Mouse (Mus musculus): ENCODE measurements around the gene Dock8.
"Not testable (repeated sequence)": the region's sequence is repeated elsewhere in the genome, so short reads cannot be mapped to it uniquely, and the experiment has no call there.

The Dock8 gene

DNA sequence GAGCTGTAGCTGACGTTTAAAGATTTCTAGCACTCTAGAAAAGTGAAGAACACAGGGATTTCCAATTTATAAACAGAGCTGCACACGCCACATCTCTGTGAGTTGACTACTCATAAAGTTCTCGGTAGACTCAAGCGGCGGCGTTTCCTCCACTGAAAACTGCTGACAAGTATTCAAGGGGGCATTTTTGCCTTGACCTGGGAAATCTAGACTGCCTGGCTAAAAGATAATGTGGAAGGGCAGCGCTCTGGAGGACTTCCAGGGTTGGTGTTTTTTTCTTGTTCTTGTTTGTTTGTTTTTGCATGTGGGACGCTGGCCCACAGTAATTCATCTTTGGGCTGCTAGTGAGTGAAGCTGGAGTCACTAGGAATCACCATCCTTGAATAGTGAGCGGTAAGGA is 819 bp downstream of the Dock8 start:
- DNase-seq, result peak; percentile 26

DNA sequence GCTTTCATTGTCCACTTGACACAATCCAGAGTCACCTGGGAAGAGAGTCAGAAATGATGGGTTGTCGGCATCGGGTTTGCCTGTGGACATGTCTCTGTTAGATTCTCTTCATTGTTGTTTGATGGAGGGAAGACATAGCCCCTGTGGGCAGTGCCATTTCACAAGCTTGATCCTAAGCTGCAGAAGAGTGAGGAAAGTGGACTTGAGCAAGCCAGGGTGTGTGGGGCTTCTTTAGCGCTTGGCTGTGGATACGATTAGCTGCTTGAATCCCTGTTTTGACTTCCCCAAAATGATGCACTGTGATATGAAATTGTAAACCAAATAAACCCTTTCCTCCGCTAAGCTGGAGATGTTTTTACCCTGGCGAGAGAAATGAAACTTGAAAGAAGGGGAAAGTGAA is 2.7 kb downstream of the Dock8 start:
- DNase-seq, result no peak

DNA sequence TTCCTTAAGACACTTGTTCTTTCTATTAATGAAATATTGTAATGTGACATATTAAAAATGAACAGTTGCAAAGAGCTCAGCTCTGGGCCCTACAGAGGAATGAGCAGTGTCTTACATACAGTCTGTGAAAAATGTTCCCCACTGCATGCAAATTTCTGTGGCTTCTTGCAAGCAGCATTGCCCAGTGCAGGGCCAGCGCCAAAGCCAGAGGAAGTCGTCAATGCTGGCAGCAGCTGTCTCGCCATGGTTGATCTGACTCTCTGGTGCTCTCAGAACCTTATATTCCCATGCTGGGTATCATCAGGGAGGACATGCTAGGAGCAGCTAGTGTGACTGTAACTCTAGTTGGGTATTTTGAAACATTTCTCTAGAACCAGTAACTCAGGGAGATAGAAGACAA is 3.5 kb downstream of the Dock8 start:
- DNase-seq, result no peak

DNA sequence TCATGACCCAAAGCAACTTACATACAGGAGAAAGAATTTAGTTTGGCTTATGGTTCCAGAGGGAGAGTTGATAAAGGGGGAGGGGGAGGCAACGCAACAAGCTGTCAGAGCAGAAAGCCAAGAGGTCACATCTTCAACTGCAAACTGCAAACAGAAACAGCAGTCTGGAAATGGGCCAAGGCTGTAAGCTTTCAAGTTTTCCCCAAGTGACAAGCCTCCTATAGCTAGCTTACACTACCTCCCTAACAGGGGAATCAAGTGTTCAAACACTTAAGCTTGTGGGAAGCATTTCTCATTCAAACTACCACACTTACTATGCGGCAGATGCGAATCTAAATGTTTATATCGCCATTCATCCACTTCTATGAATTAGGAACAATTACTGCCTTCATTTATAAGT is 4.5 kb downstream of the Dock8 start:
- peak; percentile 48 for DNase-seq

DNA sequence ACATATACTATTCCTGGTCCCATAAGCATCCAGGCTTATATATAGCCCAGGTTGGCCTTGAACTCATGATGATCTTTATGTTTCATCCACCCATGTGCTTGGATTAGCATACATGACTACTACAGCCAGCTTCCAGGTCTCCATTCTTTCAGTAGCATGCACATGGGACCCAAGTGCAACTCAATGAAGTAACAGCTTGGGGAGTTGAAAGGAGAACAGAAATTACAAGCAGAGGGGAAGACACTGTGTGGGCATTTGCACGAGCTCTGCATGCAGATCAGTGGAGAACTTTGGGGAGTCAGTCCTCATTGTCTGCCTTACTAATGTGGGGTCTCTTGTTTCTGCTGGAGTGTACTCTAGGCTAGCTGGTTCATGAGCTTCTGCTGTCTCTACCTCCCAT is 7.4 kb downstream of the Dock8 start:
- DNase-seq, result no peak

DNA sequence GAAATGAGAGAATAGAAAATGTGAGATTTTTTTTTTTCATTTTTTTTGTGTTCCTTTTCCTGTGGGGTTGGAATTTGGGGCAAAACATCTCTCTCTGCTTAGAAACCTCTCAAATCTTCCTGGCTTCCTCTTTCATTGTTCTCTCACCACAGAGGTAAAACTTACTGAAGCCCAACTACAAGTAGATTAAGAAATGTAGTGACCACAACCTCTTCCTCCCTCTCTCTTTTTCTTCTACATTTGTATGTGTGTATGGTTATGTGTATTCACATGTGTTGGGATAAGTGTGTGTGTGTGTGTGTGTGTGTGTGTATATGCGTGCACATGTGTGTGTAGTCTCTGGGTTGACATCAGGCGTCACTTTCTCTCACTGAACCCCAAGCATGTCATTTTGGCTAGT is 9.2 kb downstream of the Dock8 start:
- no peak for DNase-seq

DNA sequence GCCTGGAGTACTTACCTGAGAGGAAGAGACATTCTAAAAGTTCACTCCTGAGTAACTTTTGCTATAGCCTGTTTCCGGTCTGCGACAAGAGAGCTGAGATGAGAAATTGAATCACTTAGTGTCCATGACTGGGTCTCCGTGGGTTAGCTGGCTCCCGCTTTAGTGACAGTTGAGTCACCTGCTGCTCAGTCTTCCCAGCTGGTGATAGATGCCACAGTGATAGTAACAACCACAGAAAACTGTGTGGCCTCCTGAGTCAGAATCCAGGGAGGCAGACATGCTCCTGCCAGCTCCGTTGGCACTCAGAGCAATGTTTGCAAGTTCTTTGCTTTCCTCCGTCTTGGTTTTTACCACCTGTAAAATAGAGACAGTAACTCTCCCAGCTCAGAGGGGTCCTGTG is 23.4 kb downstream of the Dock8 start:
- peak; percentile 23 for DNase-seq

DNA sequence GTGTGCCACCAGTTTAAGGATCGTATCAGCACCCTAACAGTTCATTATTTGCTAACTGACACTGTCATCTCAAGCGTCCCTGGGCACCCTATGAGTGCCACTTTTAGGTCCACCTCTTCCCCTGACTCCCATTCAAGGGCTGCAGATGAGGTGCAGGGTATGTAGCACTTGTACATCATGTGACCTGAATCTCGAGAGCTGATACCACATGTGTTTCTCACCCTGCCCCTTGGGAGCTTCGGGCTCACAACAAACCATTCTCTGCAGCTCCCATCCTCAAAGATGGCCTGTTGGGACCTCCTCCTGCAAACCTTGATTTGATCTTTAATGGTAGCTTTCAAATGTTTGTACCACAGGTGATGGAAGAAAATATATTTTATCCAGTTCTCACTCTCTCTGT is 32.4 kb downstream of the Dock8 start:
- no peak for DNase-seq

DNA sequence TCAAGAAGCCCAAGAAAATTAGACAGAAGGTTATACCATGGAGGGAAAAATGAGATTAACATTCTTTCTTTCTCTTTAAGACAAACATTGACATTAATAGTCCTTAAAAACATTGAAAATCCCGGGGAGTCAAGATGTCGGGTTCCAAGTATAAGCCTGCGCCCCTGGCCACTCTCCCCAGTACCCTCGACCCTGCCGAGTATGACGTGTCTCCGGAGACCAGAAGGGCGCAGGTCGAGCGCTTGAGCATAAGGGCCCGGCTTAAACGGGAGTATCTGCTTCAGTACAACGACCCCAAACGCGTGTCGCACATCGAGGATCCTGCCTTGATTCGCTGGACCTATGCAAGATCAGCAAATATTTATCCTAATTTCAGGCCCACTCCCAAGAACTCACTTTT is 33.7 kb downstream of the Dock8 start:
- DNase-seq, result not testable (repeated sequence)

DNA sequence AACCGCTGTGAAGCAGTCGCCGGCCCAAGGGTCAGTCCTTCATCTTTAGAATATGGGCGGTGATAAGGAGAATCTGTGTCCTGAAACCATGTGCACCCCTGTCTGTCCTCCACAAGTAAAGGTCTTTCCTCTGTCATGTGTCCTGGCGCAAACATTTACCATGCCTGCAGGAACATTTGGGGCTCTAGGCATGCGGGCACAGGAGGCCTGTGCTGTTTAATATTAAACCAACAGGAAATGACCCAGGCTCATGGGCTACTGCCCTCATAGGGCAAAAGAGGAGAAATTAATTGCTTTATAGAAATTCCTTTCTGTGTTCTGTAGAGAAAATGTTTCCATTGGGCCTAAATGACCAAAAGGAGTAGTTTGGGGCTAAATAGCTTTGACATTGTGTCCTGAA is 36.5 kb downstream of the Dock8 start:
- no peak for DNase-seq

DNA sequence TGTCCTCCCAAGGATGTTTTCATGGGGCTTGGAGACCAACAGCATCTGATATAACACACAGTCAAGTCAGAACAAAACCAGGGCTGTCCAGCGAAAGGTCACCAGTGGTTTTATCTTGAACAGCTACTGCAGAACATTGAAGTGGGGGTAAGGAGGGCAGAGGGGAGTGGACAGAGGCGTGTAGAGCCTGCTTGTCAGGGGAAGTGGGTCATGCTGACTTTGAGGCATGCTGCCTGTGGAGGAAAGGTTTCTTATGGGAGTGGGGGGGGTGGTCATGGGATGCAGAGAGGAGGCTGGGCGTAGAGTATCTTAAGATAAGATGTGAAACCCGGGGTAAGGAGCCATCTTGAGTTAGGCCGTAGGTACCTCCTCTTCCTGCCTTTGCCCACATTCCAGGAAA is 37.5 kb downstream of the Dock8 start:
- DNase-seq, result no peak

DNA sequence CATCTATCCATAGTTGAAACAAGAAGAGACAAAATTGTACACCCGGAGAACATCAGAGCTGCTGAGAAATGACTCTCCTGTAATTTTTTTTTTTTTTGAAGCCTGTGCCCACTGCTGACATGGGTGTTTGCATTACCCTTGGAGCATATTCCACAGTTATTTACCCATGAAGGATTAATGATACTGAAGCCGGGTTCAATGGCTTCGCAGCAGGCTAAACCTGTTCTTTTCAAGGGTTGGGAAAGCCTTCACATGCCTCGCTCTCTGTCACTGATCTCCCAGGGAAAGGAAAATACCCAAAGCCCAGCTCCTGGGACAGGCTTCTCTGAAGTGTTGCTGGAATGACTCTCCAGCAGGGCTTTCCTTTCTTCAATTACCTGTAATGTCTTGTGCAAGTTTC is 37.9 kb downstream of the Dock8 start:
- no peak for DNase-seq

DNA sequence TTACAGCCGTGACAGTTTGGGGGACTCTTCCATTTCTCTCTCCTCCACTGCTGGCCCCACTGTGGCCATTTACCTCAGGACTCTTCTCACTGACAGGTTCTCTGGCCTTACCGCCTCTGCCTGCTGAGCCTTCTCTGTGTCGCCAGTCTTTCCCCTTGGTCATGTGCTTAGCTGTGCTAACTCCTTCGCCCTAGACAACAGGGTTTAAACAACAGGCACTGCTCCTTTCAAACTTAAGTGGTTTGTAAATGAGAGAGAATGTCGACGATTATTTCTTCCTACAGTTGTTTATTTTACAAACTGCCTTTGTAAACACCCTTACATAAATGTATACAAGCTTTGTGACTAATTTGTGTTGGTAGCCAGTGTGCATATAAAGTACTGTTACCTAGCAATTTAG is 39.0 kb downstream of the Dock8 start:
- DNase-seq, result no peak

DNA sequence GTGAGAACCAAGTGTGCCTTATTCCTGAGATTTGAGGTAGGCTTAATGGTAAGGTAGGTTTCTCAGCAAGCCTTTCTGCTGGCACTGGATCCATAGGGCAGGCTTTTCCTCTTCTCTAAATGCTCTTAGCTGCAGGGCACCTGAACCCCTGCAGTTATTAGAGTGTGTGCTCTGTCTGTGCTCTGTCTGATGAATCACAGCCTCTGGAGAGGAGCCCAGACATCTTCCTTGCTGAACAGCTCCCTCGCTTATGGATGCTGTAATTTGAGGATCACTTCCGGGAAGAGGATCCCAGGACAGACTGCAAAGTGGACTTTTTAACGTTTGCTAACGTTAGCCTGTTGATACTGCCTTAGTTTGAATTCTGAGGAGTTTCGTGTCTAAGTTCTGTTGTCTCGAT is 41.9 kb downstream of the Dock8 start:
- DNase-seq, result no peak

DNA sequence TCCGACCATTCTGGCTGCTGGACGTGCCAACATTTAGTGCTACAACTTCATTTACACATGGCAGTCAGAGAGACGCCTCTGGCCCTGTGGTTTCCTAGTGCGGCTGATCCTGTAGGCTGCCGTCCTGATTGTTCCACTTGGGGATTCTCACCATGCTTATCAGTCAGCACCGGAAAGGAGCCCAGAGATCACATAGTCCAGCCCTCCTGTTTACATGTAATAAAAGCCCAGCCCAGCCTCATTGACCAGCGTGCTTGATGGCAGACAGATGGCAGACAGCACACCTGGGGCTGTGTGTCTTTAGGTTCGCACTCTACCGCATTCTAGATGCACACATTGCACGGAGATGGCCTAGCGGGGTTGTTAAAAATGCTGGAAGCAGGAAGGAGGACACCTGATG is 43.6 kb downstream of the Dock8 start:
- DNase-seq, result no peak

DNA sequence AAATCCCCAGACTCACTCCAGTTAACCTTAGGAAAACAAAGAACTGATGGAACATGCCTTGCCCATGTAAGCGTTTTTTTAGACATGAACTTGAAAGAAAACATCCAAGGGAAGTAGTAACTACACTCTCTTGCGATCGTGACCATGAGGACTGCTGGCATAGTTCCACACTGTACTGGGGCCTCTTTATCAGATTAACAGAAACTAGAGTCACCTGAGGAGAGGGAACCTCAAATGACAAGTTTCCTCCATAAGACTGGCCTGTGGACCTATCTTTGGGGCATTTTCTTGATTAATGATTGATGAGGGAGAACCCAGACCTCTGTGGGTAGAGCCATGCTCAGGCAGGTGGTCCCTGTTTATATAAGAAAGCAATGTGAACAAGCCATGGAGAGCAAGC is 44.7 kb downstream of the Dock8 start:
- no peak for DNase-seq

DNA sequence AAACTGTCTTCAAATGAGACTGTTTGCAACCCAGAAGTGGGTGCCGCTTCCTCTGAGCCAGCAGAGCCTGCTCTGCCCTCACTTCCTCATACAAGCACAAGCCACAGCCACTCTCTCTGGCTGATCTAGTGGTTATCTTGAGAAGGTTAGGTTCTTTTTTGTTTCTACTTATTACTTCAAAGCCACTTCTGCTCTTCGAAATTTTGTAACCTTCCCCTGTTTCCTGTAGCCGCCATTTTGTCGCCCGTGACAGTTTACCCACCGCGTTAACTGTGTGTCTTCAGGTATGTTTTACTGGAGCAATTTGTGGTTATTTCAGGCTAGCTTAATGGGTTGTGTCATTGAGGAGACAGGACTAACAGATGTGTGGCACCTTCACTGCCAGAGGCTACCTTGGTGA is 53.0 kb downstream of the Dock8 start:
- DNase-seq, result peak; percentile 82

DNA sequence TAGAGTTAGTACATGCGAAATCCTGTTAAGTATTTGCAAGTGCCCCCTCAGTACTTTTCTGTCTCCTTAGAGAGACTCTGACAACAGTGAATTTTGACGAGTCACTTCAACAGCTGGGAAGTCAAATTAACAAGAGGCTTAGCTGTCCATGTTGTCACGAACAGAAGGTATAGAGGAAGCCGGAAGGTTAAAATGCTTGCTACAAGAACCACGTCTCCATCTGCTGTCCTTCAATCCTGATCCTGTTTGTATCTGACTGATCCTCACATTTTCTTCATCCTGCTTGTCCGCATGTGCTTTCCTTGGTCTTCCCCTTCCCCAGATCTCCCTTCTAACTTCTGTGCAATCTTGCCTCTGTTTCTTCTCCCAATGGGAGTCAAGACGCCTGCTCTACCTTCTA is 53.8 kb downstream of the Dock8 start:
- DNase-seq, result peak; percentile 20

DNA sequence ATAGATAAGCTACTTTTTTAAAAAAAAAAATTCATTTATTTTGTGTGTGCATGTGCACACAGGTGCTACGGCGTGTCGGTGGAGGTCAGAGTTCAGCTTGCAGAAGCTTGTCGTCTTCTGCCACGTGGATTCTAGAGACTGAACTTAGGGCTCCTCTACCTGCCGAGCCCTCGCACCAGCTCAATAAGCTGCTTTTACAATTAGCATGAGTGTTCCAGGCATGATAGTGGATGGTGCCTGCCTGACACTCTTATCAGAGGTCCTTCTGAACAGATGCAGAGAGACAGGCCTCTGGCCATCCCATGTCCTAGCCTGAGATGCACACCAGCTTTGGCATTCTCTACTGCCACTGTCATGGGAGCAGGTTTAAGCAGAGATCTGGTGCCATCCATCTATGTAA is 55.7 kb downstream of the Dock8 start:
- no peak for DNase-seq

DNA sequence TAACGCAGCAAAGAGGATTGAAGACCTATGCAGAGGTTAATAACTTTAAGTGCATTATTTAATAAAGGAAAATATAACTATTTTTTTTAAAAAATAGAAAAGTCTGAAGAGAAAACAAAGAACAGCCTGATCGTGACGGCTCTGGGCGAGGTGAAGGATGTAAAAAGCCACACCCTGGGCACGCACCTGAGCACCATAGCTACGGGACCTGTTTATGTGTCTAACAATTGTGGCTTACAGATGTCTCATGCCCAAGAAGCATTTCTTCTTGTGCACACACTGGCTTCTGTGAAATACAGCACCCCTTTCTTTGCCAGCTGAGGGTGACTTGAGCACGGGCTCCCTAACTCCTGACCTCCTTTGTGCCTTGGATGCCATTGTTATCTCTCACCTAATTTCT is 56.2 kb downstream of the Dock8 start:
- no peak for DNase-seq

DNA sequence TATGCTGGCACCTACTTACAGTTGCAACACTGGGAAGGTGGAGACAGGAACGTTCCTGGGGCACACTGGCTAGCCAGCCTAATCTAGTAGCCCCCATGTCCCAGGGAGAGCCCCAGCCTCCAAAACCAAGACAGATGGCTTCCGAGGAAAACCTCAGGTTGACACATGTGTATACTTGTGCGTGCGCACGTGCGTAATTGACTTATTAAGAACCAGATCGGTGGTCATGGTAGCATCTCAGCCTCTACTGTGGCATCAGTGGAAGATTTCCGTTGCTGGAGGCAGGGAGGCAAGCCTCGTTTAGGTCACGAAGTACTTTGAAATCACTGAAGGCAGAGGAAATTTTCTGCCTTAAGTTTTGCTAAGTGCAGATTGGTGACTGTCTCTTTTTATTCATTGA is 56.9 kb downstream of the Dock8 start:
- DNase-seq, result no peak

DNA sequence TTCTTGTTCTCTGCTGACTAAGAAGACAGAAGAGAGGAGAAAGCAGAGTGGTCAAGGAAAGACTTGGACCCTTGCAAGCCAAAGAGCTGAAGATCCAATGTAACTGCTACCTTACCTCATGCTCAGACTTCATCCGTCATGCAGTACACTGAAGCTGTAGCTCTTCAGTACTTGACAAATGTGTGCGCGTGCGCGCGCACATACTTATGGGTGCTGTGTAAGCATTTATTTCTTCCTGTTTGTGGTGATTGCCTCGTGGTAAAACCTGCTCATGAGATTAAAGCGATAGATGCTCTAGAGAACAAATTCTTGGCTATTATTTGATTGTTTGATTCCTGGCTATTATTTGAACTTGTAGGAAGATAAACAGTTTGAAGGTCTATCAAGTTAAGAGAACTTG is 58.5 kb downstream of the Dock8 start:
- DNase-seq, result no peak

DNA sequence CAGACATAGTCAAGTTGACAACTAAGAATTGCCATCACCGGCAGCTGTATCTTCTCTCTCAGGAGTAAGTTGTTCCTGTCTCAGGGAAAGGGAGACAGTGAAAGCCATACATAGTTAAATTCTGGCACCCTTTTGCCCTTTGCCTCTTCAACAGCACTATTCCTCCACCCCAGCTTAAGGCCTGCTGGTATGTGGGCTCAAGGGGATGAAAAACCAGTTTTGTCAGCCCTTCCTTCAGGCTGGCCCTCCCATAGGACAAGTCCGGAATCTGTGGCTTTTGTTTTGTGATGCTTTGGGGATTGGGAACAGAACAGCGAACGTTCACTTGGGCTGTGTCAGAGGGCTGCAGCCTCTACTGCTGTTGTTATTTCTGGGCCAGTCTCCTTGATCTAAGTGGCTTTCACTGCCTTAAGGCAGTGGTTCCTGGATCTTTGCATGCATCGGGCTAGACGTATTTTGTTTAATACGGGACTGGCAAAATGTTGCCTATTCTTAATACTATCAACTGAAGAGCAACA is 60.6 kb downstream of the Dock8 start:
- DNase-seq, result no peak

DNA sequence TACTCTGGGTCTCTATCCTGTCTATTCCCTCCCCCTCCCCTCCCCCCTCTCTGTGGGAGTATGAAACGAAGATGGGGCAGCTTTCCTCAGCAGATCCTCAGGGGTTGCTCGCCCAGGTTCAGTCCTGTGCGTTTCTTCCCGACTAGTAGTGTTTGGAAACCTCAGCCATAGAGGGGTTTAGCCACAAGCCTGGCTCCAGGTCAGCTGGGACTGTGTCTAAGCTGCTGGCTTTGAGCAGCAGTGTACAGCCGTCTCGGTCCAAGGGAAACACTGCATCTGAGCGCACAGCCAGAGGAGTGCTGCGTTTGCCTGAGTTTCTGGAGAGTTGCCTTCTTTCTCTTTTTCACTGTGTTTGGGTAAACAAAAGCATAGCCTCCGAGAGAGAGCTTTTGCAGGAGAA is 61.0 kb downstream of the Dock8 start:
- DNase-seq, result no peak

DNA sequence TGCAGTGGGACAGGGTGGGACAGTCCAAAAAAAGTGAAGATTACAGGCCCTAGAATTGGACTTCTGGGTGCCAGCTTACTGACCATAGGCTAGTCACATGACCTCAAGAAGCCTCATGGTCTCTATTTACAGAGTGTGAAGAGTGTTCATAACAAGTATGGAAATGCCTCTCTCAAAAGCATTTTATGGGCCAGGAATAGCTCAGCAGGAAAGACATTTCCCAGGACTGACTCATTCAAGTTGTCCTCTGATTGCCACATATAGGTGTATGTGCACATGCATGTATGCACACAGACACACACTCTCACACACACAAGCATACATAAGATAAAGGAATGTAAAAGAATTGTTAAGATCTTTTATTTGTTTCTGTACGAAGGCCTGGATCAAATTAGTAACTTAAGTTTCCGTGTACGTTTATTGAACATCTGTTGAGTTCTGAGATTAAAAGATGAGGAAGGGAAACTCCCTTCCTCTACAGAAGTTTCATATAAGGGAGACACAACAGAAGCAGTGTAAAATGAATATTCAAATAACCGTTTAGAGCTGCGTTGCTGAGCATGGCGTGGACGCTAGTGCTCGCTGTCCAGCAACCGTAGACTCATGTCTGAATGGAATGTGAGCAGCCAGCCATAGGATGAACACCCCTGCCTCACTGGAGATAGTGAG is 63.0 kb downstream of the Dock8 start:
- DNase-seq, result no peak

DNA sequence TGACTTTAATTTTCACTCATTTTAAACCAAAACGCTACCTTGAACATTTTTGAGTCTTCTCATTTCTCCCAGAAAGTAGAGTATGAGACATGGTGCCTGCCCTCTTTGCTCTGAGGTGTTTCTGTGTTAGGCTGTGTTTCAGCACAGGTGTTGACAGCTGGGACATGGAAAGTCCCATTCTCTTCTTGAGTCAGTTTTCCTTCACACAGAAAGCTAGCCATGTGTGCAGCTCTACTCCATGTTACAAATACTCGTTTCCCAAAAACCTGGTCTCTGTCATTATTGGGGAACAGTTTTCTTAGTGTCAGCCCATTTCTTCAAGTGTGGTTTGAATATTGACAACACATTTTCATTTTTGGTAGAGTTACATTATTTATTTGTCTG is 63.5 kb downstream of the Dock8 start:
- DNase-seq, result no peak

All from thymus, postnatal 14 days (tissue).